Mouse (Mus musculus) v-Abl transformed pro-B cells (cell line): ENCODE measurements around the gene Zfp715.

Source experiments
- in situ Hi-C, 2 experiments: fragments of 400-800 bp; cut with MboI; formaldehyde crosslinking; loops; one replicate each; pipeline ENCODE4 v1.15.1; 2025; ENCODE audit not compliant: unreplicated experiment in 2 of 2

The Zfp715 gene

GRCm38 (mm10) chr7:43313013-43313428, at the start of gene Zfp715:
Gene Zfp715, minus strand, starts transcription at chr7:43313294.
- in situ Hi-C loops, result loop anchor here in 1 of 2 experiments (5.0 to 25.0 kb wide), 4 partner anchors 132 to 1676 kb away; partner anchors contain the start of genes Cldnd2, Ctu1, Etfb and Gm45233

DNA sequence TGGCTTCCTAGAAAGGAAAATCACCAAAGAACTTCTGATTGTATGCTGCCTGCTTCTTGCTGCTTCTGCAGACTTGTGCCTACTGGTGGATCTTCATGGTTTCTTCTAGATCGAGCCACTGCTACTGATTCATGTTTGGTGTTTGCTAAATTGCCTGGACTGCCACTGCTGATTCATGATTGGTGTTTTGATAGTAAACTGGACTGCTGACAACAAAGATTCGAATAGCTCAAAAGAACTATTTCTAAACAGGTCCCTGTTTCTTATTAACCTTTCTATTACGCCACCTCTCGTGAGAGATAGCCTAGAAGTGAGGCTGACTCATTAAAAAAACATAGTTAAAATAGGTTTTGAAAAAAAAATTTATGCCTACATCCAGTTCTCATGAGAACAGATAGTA, 48.9 kb upstream of the Zfp715 start:
- in situ Hi-C loops, result no loop called here

GRCm38 (mm10) chr7:43361442-43361841, 48.3 kb upstream of the Zfp715 start:
- in situ Hi-C loops, result no loop called here

GRCm38 (mm10) chr7:43358556-43358955, 45.5 kb upstream of the Zfp715 start:
- in situ Hi-C loops, result loop anchor here in 1 of 2 experiments (10.0 kb wide), 1 partner anchor 66 kb away; the partner anchor contains the start of gene Lim2

DNA sequence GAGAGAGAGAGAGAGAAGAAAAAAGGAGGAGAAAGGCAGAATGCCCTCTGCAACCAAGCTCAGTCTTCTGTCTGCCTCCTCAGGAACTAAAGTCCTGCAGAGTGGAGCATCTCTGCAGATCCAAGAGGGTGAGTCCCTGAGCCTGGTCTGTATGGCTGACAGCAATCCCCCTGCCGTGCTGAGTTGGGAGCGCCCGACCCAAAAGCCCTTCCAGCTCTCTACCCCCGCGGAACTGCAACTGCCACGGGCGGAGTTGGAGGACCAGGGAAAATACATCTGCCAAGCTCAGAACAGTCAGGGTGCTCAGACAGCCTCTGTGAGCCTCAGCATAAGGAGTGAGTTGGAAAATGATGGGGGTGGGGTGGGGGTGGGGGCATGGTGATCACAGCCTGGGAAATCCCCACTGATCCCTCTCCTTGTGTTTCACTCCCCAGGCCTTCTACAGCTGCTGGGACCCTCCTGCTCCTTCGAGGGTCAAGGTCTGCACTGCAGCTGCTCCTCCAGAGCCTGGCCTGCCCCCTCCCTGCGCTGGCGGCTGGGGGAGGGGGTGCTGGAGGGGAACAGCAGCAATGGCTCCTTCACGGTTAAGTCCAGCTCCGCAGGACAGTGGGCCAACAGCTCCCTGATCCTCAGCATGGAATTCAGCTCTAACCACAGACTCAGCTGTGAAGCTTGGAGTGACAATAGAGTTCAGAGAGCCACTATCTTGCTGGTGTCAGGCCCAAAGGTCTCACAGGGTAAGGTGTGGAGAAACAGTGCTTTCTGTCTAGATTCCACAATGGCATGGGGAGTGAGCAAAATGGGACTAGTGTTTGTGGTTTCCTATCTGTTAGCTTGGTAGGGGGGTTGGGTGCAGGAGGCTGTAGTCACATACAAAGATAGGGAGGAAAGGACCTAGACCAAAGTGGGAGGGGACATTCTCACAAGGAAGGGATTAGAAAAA, 42.1 kb upstream of the Zfp715 start:
- in situ Hi-C loops, result loop anchor here (5.0 to 10.0 kb wide), 3 partner anchors 32 to 107 kb away; partner anchors contain the start of genes Vsig10l (in 2 of the 2) and Lim2 (in 1 of the 2)

DNA sequence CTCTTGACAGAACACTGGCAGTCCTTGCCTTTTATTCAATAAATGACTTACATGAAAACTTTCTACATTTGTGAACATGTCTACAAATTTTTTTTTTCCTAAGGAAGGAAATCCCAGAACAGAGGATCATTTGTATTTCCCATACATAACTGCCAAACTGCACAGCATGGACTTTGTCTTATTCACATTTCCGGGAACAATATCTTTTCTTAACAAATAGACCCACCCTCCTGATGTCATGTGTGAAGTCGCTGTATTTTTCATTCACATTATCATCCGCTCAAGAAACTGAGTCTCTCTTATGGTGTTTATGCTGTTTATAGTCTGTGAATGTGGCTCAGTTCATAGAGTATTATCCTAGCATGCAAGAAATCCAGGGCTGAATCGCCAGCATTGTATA, 40.7 kb upstream of the Zfp715 start:
- in situ Hi-C loops, result loop anchor here (5.0 to 10.0 kb wide), 3 partner anchors 34 to 109 kb away; partner anchors contain the start of genes Vsig10l (in 2 of the 2) and Lim2 (in 1 of the 2)

DNA sequence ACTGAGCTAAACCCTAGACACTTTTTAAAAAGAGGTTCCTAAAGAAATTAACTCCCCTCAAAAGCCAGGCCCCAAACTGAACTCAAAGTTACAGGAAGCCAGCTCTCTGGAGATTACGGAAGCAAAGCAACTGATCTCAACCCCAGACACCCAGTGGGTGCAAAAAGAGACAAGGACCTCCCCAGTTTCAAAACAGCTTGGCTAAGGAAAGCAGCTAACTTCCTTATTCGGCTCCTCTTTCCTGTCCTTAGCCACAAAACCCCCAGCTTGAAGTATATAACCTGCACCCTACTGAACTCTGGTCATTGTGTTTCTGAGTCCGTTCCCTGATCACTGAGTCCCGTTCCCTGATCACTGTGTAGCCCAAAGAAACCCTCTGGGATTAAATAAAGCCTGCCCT, 40.0 kb upstream of the Zfp715 start:
- in situ Hi-C loops, result loop anchor here (5.0 to 10.0 kb wide), 3 partner anchors 34 to 109 kb away; partner anchors contain the start of genes Vsig10l (in 2 of the 2) and Lim2 (in 1 of the 2)

GRCm38 (mm10) chr7:43351154-43351553, 38.1 kb upstream of the Zfp715 start, which contains the start of gene Siglecf:
Gene Siglecf, plus strand, starts transcription at chr7:43351341.
- in situ Hi-C loops, result loop anchor here (5.0 to 10.0 kb wide), 3 partner anchors 36 to 111 kb away; partner anchors contain the start of genes Vsig10l (in 2 of the 2) and Lim2 (in 1 of the 2)

DNA sequence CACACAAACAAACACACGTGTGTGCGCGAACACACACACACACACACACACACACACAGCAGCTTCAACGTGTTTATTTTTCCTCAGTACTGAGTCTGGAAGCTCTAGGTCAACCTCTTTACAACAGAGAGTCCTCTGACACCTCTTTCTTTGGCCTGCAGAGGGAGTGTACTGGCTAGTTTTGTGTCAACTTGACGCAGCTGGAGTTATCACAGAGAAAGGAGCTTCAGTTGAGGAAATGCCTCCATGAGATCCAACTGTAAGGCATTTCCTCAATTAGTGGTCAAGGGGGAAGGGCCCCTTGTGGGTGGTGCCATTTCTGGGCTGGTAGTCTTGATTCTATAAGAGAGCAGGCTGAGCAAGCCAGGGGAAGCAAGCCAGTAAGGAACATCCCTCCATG, 36.5 kb upstream of the Zfp715 start:
- in situ Hi-C loops, result loop anchor here (5.0 to 10.0 kb wide), 3 partner anchors 38 to 113 kb away; partner anchors contain the start of genes Vsig10l (in 2 of the 2) and Lim2 (in 1 of the 2)

- in situ Hi-C loops, result no loop called here
Observed at GRCm38 (mm10) chr7:43346571-43346970, 33.5 kb upstream of the Zfp715 start.

- in situ Hi-C loops, result no loop called here
Observed at GRCm38 (mm10) chr7:43346148-43346547, 33.1 kb upstream of the Zfp715 start.

GRCm38 (mm10) chr7:43344491-43344890, 31.4 kb upstream of the Zfp715 start:
- in situ Hi-C loops, result no loop called here

DNA sequence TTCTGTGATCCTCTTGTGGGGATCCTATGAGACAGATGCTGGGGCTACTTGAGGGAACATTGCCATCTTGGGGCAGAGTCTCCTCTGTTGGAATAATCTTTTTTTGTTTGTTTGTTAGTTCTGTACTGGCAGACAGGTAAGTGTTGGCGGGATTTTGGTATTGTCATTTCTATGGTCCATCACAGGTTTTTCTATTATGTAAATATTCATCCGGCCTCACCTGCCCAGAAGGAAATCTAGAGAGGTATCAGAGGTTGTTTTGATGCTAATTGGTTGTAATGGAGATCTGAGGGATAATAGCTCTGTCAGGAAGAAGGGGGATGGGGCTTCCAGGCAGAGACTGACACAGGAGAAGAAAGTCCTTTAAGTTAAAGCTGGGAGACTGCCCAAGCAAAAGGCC, 30.9 kb upstream of the Zfp715 start:
- in situ Hi-C loops, result no loop called here

DNA sequence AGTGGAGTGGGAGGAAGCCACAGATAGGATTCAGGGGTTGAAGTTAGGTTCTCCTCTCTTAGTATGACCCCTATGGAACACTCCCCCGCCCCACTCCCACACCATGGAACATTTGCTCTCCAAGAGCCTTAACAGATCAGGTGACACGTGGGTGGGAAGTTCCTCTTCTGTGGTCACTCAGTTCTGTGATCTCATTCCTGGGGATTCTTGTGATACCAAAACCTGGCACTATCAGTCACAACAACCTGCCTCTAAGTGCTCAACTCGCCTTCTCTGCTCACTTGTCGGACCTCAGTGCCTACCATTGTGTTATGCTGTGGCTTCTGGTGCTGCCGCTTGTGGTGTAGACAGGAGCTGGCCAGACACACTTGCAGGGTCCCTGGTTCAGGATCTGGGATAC, 30.1 kb upstream of the Zfp715 start:
- in situ Hi-C loops, result no loop called here

DNA sequence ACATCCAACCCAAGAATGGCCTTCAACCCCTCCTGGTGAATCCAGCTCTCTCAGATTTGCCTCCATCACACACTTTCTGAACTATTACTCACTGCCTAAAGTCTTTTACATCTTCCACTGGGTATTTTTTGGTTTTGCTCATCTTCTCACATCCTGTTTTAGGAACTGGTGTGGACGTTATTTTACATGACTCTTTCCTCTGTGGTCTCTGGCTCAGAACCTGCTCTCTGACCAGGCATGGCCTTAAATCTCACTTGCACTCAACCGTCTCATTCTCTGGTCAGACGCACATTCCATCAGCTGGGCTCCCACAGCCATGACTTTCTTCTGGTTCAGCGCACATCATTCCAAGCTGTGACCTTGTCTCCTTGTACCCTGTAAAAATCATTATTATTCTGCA, 27.7 kb upstream of the Zfp715 start:
- in situ Hi-C loops, result no loop called here

DNA sequence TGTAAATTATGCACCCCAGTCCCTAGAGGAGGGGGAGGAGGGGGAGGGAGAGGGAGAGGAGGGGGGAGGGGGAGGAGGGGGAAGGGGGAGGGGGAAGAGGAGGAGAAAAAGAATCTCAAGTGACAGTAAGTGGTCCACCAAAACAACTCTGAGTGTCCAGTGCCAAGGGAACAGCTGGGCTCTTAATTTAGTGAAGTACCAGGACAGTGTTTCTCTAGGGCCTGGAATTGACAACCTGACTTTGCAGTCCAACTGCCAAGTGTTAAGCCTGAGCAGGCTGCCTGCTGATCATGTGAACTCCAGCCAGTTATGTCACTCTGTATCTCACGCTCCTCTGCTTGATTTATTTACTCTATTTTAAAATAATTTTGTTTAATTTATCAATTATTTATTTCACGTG, 20.8 kb upstream of the Zfp715 start:
- in situ Hi-C loops, result no loop called here

DNA sequence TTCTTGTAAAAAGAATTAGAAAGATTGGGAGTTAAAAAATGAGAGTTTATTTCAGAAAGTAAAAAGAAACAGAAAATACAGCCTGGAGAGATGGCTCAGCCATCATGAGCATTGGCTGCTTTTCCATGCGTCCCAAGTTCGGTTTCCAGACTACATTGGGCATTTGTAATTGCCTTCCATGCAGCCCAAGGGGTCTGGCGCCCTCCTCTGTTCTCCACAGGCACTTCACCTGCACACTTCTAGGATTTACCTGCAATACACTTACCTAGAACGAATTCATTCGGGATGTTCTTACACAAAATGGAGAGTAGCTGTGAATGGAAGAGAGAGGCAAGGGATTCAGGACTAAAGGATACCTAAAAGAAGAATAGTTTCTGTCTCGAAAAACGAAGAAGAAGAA, 20.1 kb upstream of the Zfp715 start:
- in situ Hi-C loops, result no loop called here

DNA sequence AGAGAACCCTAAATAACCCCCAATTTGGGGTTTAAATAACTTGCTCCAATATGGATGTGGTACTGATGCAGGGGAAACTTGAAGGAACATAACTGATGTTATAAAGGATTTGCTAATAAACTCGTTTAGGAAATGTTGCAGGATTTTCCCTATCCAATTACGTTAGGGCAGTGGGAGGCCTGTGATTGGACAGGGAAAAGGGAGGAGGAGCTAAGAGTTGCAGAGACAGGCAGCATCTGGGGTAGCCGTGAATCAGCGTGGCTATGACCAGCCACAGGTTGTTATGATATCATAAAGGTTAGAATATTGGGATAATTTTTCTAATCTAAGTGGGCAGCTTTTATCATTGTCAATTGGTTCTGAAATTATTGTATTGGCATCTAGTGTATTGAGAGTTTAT, 15.0 kb upstream of the Zfp715 start:
- in situ Hi-C loops, result loop anchor here in 1 of 2 experiments (5.0 kb wide), 1 partner anchor 46 kb away; no protein-coding TSS in a partner anchor

DNA sequence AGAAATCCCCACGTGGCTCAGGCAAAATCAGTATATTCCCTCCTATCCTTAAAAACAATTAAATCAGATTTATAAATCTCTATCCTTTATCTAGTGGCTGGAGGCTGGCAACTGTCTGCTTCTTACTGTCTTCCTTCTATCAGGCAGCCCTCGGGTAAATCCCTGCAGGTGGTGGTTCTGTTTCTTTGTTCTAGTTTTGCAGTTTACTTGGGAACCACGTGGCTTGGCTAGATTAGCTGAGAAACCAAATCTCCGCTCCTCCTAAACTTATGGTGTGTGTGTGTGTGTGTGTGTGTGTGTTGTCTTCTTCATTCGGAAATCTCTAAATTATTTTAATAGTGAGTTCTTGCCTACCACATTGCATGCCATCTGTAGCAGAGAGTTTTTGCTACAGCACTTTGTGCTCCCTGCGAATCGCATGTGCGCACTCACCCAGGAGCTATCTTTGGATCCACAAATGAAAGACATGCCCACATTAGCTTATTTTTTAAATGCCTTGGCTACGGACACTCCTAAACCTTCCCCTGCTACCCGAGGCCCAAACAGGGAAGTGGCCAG, 13.2 kb upstream of the Zfp715 start:
- in situ Hi-C loops, result loop anchor here in 1 of 2 experiments (5.0 kb wide), 1 partner anchor 44 kb away; no protein-coding TSS in a partner anchor

GRCm38 (mm10) chr7:43312386-43313012, 595 bp downstream of the Zfp715 start:
- in situ Hi-C loops, result loop anchor here in 1 of 2 experiments (5.0 to 25.0 kb wide), 4 partner anchors 132 to 1675 kb away; partner anchors contain the start of genes Cldnd2, Ctu1, Etfb and Gm45233
